Mouse (Mus musculus) MEL-GATA-1-ER (cell line): ENCODE measurements at regions not wholly inside any gene's neighbourhood (a gene's known extent, or its start where the extent isn't known, plus 50 kb on each side); places are given as distances from the start of the nearest gene placed in this dataset.
A peak's percentile ranks its signal among the peaks of the same experiment; 100 is the strongest.

ENCODE experiments used
- DNase-seq: peaks from one replicate; pipeline ENCODE4 v3.0.0-alpha.2; 2012; ENCODE audit warnings: low read depth; ENCODE audit errors: extremely low read depth

DNA sequence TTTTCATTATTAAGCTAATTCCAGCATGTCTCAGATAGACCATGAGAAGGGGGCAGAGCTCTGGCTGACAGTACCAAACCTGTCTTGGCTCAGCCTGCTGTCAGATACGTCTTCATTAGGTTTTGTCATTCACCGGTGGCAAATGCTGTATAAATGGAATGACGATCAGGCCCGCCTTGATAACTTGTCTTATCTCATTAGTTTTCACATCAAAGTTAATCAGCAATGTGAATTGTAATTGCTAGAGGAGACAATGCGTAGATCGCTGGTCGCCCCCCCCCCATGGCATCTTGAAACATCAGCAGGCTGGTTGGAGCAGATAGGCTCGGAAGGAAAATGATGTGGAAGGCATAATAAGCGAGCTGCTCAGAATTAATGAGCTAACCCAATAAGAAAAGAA lies 132.5 kb upstream of the Kiz start:
- DNase-seq: no peak

- DNase-seq: no peak
These were observed 132.0 kb upstream of the Kiz start for GRCm38 (mm10) chr2:146723671-146724070.

- DNase-seq: no peak
These were observed 131.5 kb upstream of the Kiz start for GRCm38 (mm10) chr2:146724142-146724679.

- DNase-seq: no peak
These were observed 130.6 kb upstream of the Kiz start for GRCm38 (mm10) chr2:146724924-146725555.

DNA sequence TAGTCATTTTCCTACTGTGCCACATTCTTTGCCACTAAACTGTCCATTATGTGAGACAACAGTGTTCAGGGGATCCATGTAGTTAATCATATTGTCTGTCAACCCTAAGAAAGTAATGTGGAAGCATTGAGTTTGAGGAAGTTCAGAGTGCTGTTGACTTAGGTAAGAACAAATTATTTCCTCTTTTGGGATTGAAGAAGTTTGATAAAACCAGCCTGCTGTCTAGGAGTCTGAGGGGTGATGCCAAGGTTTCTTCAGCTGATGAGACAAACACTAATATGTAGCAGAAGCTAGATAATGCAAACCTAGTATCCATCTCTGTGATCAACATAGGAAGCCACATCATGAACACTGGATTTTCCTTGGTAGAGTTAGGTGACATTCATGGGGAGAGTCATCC lies 127.0 kb upstream of the Kiz start:
- DNase-seq: peak; percentile 85

DNA sequence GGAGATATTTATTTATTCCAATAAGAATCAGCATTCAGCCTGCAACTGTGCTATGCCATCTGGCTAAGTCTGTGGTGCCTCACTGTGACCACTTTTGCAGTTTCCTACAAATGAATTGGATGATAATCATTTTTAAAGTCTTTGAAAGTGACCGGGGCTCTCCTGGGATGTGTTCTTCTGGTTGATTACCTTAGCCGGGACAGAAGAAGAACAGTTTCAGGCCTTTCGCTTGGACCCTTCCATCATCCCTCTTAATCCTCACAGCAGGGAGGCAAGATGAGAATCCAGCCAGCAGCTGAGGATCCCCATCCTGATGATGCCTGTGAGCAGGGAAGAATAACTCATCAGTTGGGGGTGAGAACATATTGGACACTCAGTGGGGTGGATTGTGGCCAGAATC lies 124.6 kb upstream of the Kiz start:
- DNase-seq: no peak

DNA sequence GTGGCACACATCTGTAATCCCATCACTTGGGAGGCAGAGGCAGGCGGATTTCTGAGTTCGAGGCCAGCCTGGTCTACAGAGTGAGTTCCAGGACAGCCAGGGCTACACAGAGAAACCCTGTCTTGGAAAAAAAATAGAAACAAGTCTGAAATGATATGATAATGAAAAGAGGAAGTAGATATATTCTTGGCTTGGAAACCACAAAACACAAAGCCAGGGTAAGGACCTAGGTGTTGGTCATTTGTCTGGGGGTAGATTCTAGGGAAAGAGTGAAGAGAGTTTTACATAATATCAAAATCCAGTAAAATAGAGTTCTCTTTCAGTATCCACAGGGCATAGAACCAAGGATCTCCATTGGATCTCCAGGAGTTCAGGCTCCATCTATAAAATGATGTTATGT lies 122.8 kb upstream of the Kiz start:
- DNase-seq: peak; percentile 71

DNA sequence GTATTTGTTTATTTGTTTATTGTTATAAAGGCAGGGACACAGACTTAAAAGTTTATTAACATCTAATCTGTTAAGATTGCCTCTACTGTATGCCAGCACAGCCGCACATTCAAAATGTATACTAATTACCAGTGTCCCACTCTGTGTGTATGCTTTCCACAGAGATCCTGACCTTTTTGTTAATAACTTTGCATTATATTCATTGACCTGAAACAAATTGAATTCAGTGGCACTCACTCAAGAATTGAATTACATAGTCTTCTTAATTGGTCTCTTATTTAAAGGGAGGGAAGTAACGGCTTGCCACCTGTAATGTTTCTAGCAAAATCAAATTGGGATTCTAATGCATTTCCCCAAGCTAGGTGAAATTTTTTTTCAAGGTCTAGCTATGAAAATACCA lies 111.3 kb upstream of the Kiz start:
- no peak for DNase-seq

DNA sequence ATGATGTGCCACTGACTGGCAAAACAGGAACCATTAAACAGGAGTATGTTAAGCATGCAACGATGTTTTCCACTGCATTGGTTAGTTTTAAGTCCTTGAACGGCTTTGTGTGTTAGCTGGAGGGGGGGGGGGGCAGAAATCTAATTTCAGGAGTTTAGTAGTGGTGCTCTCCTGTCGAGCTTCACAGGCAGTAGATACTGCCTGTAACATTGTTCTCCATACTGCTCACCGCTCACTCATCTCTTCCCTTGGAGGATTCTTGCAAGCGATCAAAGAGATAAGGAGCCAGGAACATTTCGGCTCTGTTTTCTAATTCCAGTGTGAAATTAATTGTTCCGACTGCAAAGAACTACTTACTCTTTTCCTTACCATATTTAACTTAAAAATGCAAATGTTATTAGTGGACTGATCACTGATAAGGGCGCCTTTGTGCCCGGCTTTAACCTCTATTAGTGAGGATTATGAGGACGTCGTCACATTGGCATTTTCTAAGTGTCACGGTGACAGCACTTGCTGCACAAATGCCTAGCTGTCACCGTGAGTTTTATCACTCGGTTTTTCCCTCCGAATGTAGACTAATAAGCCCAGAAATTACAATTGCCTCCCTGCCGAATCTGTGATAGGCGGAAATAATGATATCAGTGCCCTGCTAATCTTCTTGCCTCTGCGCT lies 110.5 kb upstream of the Kiz start:
- no peak for DNase-seq

GRCm38 (mm10) chr2:146745683-146746047 lies 110.0 kb upstream of the Kiz start:
- no peak for DNase-seq

GRCm38 (mm10) chr2:146753988-146754387 lies 101.7 kb upstream of the Kiz start:
- no peak for DNase-seq

DNA sequence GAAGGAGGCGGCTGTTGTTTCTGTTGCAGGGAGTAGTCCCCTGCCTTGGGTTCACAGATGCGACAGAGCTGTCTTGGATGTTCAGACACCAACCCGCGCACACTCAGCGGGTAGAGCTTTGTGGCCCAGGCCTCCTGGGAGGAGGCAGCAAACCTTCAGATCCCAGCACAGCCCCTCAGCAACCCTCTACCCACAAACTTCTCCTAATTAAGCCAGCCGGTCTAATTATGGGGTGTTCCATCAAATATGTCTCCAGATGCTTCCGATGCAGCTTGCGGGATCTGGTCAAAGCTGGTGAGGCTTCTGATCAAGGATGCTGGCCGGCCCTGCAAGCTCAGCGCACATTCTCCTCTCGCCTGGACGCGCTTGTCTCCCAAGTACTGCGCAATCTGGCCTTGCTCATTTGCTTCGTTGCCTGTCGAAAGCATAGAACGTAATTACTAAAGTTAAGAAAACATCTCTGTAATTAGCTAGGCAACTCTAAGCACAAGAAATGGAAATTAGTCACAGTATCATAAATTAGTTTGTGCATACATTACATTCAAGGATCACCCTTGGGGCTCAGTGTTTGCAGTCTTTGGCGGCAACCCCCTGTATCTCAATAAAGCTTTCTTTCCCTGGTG lies 92.0 kb upstream of the Kiz start:
- no peak for DNase-seq

DNA sequence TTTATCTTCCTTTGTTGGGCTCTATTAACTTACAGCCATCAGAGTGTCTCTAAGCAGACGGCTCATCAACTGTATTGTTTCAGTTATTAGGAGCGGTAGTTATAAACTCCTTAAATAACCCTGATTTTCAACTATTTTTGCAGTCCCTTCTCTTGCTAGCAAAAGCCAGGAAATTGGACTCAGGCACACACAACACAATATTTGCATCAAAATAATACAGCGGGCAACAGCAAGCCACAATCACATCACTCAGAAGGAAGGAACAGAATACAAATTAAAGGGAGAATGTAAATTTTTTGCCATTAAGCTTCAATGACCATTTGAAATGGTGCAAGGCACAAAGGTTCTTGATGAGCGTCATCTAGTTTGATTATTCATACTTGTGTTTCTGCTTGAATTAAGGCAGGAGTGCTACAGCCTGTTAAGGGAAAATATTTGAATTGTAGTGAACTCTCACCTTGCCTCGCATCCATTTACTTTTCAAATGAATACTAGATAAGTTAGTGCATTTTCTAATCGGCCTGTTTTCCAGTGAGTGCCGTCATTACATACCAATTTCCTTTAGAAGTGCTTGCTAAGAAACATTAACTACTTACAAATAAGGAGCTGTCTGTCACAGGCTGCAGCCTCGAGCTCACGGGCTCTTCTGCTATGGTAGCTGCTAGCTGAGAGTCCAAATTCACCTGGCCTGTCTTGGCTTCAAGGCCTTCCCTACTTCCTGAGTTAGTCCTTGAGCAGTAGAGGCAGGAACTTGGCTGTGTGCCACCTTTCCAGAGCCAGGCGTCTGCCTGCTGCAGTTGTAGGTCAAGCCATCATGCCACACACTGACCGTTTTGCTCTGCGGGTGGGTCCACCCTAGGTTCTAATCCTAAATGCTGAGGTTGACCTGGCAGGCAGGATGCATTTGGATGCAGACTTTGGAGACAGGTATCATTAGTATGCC lies 91.1 kb upstream of the Kiz start:
- DNase-seq: no peak

DNA sequence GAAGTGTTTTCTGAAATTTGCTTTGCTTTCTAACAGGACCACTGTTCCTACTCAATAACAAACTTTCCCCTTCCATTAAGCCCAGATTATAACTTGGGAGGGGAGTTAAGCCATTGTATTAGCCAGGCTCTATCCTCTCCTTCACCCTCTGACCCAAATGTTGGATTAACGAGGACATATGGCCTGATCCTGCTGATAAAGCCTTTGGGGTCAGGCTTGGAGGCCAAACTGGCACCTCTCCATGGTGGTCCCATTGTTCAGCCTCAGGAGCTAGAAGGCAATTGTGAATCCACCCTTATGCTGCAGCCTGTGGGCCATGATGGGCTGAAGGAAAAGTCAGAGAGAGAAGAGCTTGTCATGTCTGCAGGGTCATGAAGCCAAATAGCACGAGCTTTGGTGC lies 80.8 kb upstream of the Kiz start:
- no peak for DNase-seq

DNA sequence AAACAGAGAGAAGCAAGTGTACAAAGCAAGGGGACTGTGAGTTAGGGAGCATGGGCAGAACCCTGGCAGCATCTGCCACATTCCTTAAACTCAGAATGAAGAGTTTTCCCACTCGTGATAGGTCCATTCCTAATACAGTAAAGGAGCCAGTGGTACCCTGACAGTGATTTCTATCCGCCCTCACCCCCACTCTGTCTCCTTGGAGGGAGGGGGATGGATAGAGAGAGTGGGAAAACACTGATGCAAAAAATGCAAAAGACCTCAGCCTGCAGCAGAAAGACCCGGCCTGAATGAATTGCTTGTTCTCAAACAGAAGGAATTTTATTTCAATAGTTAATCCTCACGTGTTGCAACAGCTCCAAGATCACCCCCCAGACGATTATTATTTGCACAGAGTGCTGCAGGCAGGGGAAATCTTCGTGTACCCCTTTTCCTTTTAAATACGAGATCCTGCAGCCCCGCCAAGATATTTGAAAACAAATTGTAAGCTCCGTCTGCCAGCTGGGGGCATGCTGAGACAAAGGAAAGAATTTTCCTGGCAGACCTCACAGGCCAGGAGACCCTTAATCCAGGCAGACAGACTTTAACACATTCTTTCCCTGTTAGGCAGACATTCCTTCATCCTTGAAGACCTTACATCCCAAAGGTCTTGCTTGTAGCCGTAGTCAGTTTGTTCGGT lies 68.4 kb upstream of the Kiz start:
- DNase-seq: no peak

DNA sequence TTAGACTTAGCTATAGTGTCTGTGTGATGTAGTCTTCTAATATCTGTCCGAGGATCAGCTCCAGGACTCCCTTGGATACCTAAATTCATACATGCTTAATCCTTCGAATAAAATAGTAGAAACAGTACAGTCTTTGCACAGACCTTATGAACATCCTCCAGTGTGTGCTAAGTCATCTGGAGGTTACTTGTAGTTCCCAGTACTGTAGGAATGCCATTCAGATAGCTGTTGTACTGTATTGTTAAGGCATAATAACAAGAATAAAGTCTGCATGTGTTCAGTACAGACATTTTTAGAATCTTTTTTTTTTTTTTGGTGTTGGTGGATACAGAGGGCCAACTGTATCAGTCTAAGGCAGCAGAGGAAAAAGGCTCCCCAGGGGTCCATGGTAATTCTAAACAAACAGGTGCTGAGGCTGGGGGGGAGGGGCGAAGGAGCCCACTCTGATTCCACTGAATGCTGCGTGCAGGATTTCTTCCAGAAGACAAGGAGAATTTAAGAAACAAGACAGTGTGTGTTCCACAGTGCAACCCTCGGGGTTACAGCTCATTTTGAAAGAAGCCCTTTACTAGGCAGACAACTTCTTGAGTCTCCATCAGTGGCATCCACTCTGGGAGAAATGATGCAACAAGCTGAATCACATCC lies 67.7 kb upstream of the Kiz start:
- no peak for DNase-seq

- no peak for DNase-seq
These were observed 62.7 kb upstream of the Kiz start for GRCm38 (mm10) chr2:146792844-146793420.

GRCm38 (mm10) chr2:146802973-146803372 lies 52.7 kb upstream of the Kiz start:
- no peak for DNase-seq
